Mouse (Mus musculus) ES-Bruce4 (cell line): Measurements from ENCODE around the gene Tusc1.

Experiments
- CTCF ChIP-seq: IDR thresholded peaks from one replicate; pipeline ENCODE4 v1.8.1; 2011; ENCODE audit warnings: low read depth, low read length
- EP300 ChIP-seq: IDR thresholded peaks from 2 replicates; pipeline ENCODE4 v1.6.1; 2011; ENCODE audit warnings: low read depth, low read length; ENCODE audit not compliant: insufficient read depth
- POLR2A ChIP-seq: IDR thresholded peaks from one replicate; pipeline ENCODE4 v1.8.1; 2011; ENCODE audit warnings: low read length; ENCODE audit not compliant: insufficient read depth

- TF ChIP-seq EP300 (no peak), POLR2A (no peak), CTCF (no peak)
Observed at GRCm38 (mm10) chr4:93334636-93335117, 634 bp downstream of the Tusc1 start.
